Mouse (Mus musculus): Measurements from ENCODE around the gene Ccdc88a.
A peak's percentile ranks its signal among the peaks of the same experiment; 100 is the strongest.
"Not testable (repeated sequence)": the region's sequence is repeated elsewhere in the genome, so short reads cannot be mapped to it uniquely, and the experiment has no call there.

Gene Ccdc88a

GRCm38 (mm10) chr11:29474676-29475075, 101.2 kb downstream of the Ccdc88a start:
- no peak for DNase-seq (ENCODE audit: low spot score)

- DNase-seq (ENCODE audit: low spot score): no peak
These were observed 119.7 kb downstream of the Ccdc88a start for GRCm38 (mm10) chr11:29493135-29493534.

- no peak for DNase-seq (ENCODE audit: low spot score)
These were observed 123.5 kb downstream of the Ccdc88a start for GRCm38 (mm10) chr11:29496962-29497361.

GRCm38 (mm10) chr11:29503948-29504893, 130.8 kb downstream of the Ccdc88a start:
- no peak for DNase-seq (ENCODE audit: low spot score)

- DNase-seq (ENCODE audit: low spot score): no peak
These were observed 131.6 kb downstream of the Ccdc88a start for GRCm38 (mm10) chr11:29504899-29505625.

- no peak for DNase-seq (ENCODE audit: low spot score)
These were observed 136.0 kb downstream of the Ccdc88a start for GRCm38 (mm10) chr11:29509421-29509820.

- no peak for DNase-seq (ENCODE audit: low spot score)
These were observed 139.5 kb downstream of the Ccdc88a start for GRCm38 (mm10) chr11:29512818-29513535.

GRCm38 (mm10) chr11:29514325-29514681, 140.8 kb downstream of the Ccdc88a start:
- no peak for DNase-seq (ENCODE audit: low spot score)

GRCm38 (mm10) chr11:29514682-29515412, 141.4 kb downstream of the Ccdc88a start, which contains the start of gene Prorsd1:
TSS of gene Prorsd1 (minus strand) at chr11:29515033.
- peak; percentile 91 for DNase-seq (ENCODE audit: low spot score)

- DNase-seq (ENCODE audit: low spot score): peak; percentile 63
These were observed 152.7 kb downstream of the Ccdc88a start, which contains the start of gene Mtif2 for GRCm38 (mm10) chr11:29525988-29526794. TSS of gene Mtif2 (plus strand) at chr11:29526408.

GRCm38 (mm10) chr11:29538201-29538600, 164.7 kb downstream of the Ccdc88a start:
- DNase-seq (ENCODE audit: low spot score): no peak

GRCm38 (mm10) chr11:29544225-29544945, 170.9 kb downstream of the Ccdc88a start:
- no peak for DNase-seq (ENCODE audit: low spot score)

- DNase-seq (ENCODE audit: low spot score): not testable (repeated sequence)
These were observed 171.8 kb downstream of the Ccdc88a start for GRCm38 (mm10) chr11:29545150-29545752.

GRCm38 (mm10) chr11:29546297-29546696, 172.8 kb downstream of the Ccdc88a start:
- not testable (repeated sequence) for DNase-seq (ENCODE audit: low spot score)

- no peak for DNase-seq (ENCODE audit: low spot score)
These were observed 173.3 kb downstream of the Ccdc88a start for GRCm38 (mm10) chr11:29546762-29547161.

GRCm38 (mm10) chr11:29547249-29547751, 173.8 kb downstream of the Ccdc88a start:
- no peak for DNase-seq (ENCODE audit: low spot score)

- peak; percentile 94 for DNase-seq (ENCODE audit: low spot score)
These were observed 174.5 kb downstream of the Ccdc88a start, which contains the start of the genes Clhc1 and Rps27a for GRCm38 (mm10) chr11:29547752-29548503. TSS of gene Clhc1 (plus strand) at chr11:29547950. TSS of gene Rps27a (minus strand) at chr11:29548109.

Measured in spleen, adult 12 weeks (tissue).